Mouse (Mus musculus): Measurements from ENCODE around the gene Usp20.

Usp20 gene

DNA sequence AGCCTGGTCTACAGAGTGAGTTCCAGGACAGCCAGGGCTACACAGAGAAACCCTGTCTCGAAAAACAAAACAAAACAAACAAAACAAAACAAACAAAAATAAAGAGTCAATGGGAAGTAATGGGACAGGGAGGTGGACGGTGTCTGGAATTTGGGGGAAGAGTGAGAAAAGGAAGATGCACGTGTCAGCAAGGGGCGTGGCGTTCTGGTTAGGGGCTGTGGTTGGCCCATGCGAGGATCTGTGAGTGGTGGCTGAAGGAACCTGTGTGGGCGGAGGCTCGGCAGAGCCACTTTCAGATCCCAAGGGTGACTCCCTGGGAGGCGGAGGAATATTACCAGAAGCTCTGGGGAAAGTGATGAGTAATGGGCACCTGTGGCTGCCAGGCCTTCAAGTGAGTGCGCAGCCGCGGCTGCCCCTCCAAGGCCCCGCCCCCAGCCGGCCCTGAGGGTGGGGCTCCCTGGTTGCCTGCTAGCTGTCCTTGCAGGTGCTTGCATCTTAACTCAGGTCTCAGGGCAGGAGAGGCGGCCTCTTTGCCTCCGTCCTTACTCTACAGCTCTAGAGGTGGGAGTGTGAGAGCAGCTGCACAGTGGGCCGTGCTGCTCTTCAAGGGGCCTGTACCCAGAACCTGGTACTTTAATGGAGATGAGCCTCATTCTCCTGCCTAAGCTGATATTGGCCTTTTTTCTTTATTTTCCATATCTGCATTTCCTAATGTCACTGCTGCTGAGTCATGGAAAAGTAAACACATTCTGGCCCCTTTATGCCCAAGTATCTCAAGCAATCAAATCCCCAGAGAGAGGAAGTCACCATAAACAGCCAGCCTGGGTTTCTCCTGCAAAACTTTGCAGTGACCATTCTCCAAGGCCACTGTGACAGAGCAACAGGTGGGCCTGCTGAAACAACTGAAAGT, 3.3 kb downstream of the Usp20 start:
- peak in 1 of 2 experiments; percentile 65 for DNase-seq (ENCODE audit: low spot score in 2 of 2)

DNA sequence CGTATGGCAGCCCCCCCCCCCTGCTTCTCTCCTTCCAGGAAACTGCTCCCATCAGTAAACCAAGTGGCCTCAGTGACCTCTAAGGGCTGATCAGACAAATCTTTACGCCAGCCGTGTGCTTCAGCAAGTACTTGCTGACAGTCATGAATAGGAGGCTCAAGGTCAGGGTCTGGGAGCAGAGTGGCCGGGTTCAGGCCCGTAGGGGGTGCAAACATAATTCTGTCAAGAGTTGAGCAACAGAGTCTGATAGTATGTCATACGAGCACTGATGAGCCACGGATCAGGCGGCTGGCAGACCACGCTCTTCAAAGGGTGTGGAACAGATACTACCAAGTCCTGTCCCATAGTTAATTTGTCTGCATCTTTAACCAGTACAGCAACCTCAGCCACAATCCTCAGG, 8.1 kb downstream of the Usp20 start:
- DNase-seq (ENCODE audit: low spot score in 2 of 2): no peak

DNA sequence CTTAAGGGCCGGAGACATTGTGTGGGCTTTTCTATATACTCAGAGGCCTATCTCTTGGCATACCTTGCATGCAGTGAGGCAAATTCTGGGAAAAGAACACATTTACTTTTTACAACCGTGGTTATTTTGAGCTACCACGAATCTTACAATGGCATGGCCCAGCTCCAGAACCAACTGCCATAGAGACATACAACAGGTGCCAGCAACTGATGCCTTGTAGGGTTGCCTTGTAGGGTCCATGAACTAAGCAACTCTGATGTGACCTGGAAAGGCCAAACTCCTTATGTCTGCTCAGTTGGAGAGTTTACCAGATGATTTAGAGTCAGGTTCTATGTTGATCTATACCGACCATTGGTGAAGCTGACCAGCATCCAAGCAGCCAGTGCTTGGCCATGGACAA, 12.8 kb downstream of the Usp20 start:
- no peak for DNase-seq (ENCODE audit: low spot score in 2 of 2)

DNA sequence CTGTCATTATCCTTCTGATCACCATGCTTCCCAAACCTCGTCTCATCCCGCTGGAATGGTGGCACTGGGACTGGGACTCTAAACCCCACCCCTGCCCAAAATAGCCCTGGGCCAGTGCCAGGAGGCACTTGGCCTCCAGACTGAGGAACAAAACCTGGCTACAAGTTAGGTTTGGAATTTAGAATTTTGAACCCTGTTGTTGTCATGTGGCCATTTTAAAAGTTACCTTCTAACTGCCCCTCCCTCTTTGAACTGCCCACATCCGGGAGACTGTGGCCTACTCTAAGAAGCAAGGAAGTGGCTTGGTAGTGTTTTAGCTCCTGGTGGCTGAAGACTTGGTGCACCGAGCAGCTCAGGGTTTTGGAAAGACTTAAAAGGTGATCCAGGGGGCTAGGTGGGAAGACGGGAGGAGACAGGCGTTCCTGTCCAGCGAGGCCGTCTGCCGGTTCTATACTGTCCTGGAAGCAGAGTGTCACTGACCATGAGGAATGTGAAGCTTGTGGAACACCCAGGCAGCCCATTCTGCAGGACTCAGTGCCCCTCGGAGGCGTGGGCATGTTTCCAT, 13.4 kb downstream of the Usp20 start:
- DNase-seq (ENCODE audit: low spot score in 2 of 2): no peak

DNA sequence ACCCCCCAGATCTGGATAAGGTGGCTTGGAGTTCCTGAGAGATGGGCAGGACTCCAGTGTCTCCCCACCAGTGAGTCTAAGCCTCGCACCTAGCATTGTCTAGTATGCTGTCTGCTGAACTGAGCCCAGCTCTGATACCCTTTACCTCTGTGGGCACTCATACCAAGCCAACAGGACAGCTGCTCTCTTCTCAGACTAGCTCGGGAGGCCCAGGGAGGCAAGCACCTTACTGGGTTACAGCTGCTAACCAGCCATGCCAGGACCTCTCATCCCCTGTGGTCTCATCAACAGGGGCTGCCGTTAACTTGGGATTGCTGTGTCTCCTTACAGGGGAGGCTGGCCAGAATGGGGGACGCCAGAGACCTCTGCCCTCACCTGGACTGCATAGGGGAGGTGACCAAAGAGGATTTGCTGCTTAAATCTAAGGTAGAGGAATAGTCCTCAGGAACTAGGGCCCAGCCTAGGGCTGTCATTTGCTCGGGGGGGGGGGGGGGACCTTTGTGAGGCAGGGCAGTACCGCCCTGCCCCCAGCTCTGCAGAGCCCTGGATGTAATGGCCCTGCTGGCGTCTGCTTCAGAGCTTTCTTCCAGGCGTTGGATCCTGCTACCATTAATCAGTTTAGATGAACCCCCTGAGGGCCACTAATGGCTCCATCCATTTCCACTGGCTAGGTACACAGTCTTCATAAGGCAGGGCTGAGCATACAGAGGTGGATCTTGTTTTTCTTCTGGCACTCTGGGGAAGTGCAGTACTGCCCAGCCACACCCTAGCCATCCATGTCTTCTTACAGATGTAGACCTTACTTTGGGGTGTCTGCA, 16.6 kb downstream of the Usp20 start:
- no peak for DNase-seq (ENCODE audit: low spot score in 2 of 2)

DNA sequence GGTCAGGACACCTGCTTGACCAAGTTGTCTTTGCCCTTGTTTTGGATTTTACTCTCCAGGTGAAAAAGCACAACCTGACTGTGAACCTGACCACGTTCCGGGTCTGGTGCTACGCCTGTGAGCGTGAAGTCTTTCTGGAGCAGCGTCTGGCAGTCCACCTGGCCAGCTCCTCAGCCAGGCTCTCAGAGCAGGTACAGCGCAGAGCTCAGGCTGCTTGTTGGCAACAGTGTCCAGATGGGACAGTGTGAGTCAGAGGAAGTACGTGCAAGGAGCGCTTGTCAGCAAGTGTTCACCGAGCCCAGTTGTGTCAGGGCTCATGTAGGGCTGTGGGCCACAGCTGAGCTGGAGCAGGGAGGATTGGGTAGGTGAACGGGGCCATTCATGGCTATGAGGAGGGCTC, 20.8 kb downstream of the Usp20 start:
- DNase-seq (ENCODE audit: low spot score in 2 of 2): no peak

DNA sequence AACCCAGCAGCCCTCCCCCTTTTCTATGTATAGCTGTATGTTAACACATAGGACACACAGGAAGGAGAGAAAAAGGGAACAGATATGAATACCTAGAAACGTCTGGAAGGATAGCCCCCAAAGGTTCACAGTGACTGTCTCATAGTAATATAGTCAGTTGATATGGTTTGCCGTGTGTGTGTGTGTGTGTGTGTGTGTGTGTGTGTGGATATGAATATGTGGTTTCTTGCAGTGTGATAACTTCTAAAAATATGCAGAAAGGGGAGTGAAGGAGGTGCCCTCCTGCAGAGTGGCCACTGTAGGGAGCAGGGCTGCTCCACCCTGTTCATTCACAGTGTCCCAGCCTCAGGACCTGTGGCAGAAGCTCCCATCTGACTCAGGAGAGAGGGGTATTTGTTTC, 23.4 kb downstream of the Usp20 start:
- no peak for DNase-seq (ENCODE audit: low spot score in 2 of 2)

DNA sequence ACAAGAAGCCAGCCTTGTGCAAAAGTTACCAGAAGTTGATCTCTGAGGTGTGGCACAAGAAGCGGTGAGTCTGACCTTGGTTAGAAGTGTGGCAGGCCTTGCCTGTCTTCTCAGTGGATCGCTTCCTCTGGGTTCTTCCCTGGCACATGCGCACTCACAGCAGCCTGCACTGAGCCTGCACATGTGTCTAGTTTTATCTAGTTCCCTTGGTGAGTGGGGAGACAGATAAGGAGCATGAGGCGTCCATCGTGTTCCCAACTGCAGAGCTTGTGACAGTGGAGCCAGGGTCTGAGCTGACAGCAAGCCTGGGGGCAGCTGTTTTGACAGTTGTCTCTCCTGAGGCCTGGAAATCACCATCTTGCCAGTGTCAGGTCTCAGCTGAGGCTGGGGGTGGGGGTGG, 24.4 kb downstream of the Usp20 start:
- DNase-seq (ENCODE audit: low spot score in 2 of 2): peak; percentile 46 to 72

DNA sequence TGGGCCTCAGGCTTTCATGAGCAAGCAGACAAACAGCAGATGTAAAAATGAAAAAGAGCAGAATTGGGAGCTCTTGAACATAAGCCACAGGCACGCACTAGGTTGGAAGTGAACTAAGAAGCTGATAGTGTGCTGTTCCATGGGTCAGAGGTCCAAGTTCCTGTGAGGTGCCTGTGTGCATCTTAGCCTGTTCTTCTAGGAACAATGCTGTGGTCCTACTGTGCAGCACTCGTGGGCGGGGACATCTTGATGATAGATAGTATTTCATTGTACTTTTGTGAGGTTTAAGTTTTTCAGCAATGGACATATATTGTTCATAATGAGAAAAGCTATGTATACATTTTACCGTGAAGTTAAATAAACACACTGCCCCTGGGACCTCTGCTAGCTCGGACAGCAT, 25.1 kb downstream of the Usp20 start:
- no peak for DNase-seq (ENCODE audit: low spot score in 2 of 2)

DNA sequence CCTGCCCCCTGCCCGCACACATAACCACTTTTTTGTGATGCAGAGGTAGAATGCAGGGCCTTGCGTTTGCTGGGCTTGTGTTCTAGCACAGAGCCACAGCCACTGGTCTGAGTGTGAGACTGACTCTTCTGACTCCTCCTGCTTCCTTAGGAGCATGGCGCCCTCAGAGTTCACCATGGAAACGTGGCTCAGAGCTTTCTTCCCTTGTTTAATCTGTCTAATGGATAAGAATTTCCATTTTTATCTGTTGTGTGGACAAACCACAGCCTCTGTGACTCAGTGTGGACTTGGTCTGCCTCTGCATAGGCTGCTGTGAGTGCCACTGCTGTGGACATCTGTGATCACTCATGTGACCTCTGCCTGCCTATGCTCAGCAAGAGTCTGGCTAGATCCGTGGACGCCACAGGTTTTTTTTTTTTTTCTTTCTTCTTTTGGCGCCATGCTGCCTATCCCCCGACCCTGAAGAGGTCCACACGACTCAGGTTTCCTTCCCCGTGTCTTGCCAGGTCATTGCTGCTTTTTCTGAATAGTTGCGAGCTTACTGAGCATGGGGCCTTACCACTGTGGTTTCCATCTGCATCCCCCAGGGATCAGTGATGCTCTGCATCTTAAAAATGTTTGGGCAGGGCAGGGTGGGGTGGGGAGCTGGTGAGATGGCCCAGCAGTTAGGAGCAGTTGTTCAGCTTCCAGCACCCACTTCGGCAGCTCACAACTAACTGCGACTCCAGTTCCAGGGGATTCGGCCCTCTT, 31.5 kb downstream of the Usp20 start:
- no peak for DNase-seq (ENCODE audit: low spot score in 2 of 2)

DNA sequence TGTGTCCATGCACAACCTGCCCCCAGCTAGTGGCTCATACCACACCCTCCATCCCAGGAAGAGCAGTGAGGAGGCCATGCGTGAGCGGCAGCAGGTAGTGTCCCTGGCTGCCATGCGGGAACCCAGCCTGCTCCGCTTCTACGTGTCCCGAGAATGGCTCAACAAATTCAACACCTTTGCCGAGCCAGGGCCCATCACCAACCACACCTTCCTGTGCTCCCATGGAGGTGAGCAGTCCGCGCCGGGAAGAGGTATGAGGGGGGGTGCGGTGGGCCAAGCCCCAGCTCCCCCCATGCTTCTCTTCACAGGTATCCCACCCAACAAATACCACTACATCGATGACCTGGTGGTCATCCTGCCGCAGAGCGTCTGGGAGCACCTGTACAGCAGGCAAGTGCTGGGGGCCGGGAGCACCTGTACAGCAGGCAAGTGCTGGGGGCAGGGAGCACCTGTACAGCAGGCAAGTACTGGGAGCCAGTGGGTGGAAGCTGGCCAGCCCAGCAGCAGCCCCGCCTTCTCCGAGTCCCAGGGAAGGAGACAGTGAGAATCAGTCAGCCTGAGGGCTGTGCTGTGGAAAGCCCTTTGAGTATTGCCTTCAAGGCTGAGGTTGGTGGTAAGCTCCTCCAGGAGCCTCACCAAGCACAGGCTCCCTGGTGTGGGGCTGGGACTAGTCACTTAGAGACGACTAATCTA, 35.7 kb downstream of the Usp20 start:
- DNase-seq (ENCODE audit: low spot score in 2 of 2): no peak

DNA sequence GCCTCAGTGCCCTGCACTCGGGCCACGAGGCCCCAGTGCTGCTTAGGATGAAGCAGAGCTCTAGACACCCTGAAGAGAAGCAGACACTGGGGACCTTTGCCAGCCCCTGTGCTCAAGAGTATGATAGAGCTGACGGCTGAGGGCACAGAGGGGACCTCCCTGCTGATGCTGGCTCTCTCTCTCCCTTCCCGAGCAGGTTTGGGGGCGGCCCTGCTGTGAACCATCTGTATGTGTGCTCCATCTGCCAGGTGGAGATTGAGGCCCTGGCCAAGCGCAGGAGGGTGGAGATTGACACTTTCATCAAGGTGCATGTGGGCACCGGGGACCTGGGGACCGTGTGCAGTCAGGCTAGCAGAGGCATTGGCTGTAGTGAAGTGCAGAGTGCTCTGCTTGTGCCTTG, 36.4 kb downstream of the Usp20 start:
- DNase-seq (ENCODE audit: low spot score in 2 of 2): no peak

DNA sequence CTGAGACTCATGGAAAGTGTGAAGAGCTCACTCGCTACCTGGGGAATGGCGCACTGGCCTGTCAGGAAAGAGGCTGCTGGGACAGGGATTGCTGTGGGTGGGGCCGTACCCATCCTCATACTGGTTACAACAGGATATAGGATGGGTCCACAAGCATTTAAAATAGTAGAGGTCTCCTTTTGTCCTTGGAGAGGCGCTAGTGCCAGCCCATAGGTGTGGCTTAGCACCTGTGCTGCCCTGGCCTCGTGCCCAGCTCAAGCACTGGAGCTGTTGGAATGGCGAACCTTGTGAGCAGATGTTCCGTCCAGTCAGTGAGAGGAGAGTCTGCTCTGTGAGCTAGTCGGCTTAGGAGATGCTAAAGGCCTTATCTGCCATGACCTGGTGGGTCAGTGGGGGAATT, 36.9 kb downstream of the Usp20 start:
- no peak for DNase-seq (ENCODE audit: low spot score in 2 of 2)

DNA sequence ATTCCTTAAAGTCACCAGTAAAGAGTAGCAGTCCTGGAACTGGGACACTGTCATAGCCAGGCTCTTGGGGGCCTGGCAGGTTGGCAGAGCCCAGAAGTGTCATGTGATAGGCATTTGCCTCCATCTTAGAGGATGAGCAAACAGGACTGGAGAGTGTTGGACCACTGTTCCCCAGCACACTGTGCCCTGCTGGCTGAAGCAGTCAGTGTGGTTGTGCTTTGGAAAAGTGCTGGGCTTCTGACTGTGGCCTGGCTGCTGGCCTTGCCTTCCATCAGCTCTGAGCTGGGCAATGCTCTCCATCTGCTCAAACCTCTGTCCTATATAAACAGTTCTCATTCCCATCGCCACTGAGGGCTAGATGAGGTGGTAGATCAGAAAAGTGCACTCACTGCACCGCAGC, 38.1 kb downstream of the Usp20 start:
- no peak for DNase-seq (ENCODE audit: low spot score in 2 of 2)

DNA sequence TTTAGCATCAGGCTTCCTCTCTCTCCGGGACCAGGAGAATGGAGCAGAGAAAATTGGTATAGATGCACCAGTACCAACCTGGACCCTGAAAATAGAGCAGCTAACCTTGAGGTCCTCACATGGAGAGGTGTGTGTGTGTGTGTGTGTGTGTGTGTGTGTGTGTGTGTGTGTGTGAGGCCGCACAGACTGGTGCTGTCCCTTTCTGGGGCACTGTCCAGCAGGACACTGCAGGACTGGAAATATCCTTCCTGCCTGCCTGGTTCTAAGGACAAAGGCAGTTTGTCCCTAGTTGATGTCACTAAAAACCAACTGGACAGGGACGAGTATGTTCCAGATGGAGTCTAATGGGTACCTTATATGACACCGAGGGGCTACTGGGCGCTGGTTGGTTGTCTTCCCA, 41.9 kb downstream of the Usp20 start:
- no peak for DNase-seq (ENCODE audit: low spot score in 2 of 2)

DNA sequence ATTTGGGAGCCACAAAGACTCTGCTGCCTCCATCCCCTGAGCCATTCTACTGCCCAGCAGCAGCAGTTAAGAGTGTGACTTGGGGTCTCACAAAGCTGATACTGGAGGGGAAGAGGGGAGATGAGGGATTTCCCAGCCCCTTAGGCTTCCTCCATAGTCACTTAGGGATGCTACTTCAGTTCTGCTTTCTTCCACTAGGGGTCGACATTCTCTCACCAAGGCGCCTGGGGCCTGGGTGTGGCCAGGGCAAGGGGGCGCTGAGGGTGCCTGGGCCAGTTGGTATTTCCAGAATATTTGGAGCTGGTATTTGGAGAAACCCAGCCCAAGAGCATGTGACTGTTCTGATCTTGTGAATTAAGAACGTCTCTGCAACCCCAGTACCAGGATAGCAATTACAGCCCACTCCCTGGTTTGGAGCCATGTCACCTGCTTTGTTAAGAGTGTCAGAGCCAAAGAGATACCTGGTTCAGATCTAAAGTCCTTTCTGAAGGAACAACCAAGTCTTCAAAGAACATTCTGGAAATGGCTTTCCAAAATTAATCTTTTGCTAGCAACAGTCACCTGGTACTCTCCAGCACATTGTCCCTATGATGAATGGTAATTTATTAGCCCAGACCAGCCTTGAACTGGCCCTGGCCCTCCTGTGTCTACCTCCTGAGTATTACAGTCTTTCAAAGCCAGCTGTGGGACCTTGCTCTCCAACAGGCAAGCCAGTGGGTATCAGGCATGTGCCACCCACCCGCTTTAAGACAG, 42.7 kb downstream of the Usp20 start:
- DNase-seq (ENCODE audit: low spot score in 2 of 2): peak; percentile 50 to 66

DNA sequence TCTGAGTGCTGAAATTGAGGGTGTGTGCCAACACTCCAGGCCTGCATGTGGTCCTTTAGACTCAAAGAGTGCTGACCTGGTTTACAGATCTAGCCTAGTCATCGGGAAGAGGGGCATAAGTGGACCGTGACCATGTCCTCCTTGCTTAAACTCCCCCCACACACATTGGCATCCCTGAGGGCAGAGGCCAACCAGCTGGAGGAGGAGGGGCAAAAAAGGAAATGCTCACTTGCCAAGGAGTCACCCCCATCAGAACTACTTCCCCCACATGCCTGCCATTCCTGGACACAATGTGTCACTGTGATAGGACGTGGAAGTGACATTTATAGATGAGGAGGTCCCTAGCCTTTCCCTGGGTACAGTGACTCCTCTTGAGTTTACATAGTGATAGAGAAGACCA, 43.4 kb downstream of the Usp20 start:
- no peak for DNase-seq (ENCODE audit: low spot score in 2 of 2)

DNA sequence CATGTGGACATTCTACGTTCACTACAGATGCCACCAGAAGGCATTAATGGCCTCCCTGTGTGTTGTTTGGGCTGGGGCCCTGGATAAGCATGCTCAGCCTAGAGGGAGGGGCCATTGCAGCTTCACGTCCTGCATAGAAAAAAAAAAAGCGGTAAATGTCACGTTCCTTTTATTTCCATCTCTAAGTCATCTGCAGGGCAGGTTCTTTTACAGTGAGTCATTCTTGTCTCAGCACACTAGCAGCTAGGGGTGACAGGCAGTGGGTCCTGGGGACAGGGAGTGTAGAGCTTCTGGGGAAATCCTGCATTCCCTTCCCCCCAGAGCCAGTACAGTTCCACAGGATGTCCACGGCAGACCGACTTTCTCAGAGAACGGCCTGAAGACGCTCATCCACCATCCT, 44.6 kb downstream of the Usp20 start:
- no peak for DNase-seq (ENCODE audit: low spot score in 2 of 2)

DNA sequence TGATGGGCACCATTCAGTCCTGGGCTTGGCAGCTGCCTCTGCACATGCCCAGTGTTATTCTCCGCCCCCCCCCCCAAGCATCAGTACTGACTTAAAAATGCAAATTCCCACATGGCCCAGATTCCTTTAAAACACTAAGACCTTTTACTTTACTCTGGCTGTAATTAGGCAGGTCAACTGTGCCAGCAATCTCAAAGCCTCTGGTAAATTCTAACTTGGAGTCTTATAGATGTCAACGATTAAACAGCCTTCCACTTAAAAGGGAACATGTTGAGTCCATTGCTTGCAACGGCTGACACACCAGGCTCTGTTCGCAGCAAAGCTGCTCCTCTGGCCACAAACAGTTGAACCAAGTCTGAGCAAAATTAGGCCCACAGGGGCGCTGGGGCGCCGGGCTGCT, 49.9 kb downstream of the Usp20 start:
- DNase-seq (ENCODE audit: low spot score in 2 of 2): no peak

DNA sequence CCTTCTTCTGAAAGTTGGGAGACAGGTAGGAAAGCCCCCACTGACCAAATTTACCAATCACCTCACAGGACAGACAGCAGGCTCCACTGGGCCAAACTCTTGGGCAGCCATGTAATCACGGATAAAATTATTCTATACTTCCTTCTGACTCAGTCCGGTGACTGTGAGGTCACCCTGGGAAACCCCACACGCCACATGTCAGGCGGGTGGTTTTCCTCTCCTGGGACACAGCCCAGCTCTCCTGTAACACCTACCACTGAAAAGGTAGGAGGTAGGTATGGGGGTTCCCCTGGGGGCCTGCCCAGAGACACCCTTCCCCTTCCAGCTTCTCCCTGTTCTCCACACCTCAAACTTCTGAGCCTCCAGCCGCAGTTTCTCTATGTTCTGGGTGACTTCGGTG, 54.7 kb downstream of the Usp20 start:
- no peak for DNase-seq (ENCODE audit: low spot score in 2 of 2)

DNA sequence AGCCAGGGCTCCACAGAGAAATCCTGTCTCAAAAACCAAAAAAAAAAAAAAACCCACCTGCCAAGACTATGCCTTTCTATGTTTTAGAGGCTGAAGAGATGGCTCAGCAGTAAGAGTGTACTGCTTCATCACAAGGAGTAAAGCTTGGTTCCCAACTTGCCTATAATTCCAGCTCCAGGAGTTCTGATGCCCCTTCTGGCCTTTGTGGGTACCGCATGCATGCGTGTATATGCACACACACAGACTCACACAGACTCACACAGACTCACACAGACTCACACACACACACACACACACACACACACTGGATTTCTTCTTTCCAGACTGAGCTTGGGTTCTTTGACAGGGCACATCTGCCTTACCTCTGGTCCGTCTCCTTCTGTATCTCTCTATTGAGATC, 58.0 kb downstream of the Usp20 start:
- DNase-seq (ENCODE audit: low spot score in 2 of 2): no peak
